Mouse (Mus musculus) c-Kit-positive CD71-positive TER-119-positive erythroid progenitor cells, embryonic 14.5 days (primary cell): ENCODE measurements around the gene Pik3r5.

ENCODE experiments used
- DNase-seq: peaks from one replicate; pipeline ENCODE4 v3.0.0-alpha.2; 2013; ENCODE audit warnings: low spot score

Pik3r5 gene

DNA sequence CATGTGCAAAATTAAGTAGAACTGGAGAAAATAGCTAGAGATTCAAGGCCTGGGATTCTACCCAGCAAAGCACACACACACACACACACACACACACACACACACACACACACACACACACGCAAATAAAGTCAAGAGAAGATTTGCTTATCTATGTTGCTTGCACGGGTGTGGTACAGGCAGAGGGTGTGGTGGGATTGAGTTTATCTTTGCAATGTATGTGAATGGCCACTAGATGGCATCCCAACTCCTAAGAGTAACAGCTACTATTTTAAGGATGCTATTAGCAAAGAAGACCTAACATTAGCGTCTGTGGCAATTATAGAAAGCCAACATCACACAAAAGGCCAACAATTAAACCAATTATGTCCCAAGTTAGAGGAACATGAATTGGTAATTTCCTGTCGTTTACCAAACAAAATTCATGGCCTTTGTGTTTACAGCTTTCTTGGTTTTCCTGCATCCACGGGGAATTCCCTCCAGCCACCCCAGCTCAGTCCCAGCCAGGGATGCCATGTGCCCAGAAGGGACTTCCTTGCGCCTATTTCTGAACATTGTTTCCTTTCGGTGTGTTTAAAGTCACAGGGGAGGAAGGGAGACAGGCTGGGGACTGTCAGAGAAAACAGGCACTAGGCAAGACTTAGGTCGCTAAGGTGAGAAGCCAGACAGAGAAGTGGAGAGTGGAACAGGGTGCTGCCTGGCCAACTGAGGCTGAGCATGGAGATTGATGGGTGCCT lies 53.5 kb downstream of the Pik3r5 start:
- peak; percentile 70 for DNase-seq

DNA sequence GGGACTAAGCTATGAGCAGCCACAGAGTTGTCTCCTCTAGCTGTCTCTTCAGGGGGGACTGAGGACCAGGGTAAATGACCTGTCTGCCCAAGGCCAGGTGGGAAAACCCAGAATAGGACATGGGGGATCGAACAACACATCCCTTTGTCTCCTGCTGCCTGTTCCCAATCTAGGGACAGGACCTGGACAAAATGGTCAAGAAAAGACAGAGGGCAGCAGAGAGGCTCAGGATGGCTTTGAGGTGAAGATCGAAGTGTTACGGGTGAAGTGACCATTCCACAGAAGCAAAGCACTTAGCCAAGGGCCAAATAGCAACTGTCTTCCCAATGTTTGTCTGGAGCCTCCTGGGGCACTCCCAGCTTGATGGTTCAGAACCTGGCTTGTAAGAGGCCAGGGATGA lies 54.2 kb downstream of the Pik3r5 start:
- DNase-seq = no peak

DNA sequence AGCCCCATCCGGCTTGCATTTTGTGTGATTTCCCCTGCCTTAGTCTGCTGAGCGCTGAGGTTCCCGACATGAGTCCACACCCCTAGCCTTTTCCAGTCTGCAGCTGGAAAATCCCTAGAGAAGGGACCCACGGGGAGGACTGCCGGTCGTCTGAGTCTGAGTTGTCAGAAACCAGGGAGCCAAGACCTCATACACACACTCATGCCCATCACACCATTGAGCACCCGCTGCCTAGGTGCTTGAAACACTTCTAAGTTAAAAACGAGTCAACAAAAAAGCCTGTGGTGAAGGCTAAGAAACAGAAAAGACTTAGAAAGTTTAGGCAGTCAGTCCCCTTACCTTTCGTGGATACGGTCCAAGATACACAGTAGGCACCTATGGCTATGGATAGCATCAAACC lies 55.8 kb downstream of the Pik3r5 start:
- no peak for DNase-seq

DNA sequence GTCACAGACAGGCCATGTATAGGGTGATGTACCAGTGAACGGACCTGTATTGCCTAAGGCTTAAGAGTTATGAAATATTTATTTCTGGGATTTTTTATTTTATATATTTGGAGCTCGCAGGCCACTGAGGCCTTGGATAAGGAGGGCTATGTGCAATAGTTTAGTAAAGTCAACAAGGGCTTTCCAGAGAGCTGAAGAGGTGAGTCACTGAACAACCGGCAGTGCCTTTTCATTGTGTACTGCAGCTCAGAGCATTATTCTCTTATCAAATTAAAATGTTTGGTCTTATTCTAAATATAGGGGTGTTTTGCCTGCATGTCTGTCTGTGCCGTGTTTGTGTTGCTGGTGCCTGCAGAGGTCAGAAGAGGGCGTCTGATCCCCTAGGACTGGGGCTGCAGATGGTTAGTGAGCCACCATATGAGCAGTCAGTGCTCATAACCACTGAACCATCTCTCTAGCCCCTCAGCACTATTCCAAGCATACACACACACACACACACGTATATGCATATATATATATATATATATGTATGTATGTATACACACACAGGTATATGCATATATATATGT lies 56.4 kb downstream of the Pik3r5 start:
- no peak for DNase-seq

DNA sequence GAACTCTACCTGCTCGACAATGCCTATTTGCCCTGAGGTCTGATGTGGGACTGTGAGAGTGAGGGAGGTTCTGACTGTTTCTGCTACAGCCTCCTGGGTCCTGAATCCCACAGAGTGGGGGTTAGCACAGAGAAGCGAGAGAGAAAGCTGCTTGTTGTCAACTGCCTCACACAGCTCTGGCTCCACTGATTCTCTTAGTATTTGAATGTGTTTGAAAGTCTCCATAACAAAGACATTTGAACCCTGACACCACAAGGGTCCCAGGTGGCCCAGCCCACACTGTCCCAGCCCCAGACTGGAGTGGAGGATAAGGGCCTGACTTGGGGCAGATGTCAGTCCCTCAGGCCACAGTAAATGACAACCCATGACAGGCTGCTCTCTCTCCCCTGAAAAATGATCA lies 57.3 kb downstream of the Pik3r5 start:
- DNase-seq = no peak

DNA sequence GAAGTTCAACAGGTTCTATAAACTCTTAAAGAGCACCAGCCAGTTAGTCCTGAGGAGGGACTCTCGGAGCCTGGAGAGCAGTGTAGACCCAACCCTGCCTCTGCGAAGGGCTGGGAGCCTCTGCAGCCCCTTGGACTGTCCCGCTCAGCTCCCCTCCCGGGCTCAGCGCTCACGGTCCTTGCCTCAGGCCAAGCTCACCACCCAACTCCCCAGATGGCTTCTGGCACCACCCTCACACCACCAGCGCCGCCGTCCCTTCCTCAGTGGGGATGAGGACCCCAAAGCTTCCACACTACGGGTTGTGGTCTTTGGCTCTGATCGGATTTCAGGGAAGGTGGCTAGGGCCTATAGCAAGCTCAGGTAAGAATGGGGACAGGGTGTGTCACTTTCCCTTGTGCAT lies 60.7 kb downstream of the Pik3r5 start:
- DNase-seq = no peak

DNA sequence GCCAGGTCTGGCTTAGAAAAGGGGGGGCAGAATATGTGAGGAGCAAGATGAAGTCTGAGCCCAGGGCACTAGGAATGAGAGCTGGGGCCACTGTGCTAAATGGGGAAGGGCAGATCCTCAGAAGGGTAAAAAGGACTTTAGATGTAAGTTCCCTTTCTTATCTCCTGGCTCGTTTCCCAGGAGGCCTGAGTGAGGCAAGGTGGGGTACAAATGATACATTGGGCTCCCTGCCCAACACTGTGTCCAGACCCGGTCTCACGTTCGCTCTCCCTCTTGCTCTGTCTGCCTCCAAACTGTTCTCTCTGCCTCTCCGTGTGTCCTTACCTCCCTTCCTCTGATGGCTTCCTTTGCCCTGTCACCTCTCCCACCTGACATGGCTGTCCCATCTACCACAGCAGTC lies 61.8 kb downstream of the Pik3r5 start:
- no peak for DNase-seq

DNA sequence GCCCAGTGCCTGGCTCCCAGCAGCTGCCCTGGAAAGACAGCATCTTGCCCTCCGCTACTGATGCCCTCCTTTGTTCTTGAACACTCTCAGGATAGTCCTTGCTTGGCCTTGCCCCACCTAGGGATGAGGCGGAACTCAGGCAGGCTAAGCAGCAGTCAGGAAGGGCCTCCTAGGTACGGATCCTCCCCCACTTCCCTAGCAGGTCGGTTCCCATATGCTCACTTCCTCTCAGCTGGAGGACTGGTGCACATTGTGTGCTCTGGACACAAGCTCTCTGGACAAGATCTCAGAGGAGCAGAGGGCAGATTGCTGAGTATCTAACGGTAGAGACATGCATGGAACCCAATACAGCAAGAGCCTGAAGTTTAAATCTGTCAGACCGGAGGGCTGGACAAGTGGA lies 65.2 kb downstream of the Pik3r5 start:
- no peak for DNase-seq

DNA sequence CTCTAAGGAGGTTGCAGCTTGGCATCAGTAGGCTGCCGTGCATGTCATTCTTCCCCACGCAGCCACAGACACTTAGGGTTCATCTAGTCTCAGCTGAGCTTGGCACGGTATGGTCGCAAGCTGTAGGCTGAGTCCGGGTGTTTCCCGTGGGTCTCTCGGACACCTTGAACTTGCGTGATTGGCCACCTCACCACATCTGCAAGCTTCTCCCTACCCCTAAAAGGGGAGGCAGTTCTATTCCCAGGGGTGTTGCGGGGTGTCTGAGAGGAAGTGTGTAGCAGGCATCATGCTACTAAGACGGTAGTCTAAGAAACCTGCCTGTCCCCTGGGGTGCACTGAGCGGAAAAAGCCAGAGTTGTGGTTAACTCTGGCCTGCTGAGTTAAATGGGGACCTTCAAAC lies 66.6 kb downstream of the Pik3r5 start:
- no peak for DNase-seq

DNA sequence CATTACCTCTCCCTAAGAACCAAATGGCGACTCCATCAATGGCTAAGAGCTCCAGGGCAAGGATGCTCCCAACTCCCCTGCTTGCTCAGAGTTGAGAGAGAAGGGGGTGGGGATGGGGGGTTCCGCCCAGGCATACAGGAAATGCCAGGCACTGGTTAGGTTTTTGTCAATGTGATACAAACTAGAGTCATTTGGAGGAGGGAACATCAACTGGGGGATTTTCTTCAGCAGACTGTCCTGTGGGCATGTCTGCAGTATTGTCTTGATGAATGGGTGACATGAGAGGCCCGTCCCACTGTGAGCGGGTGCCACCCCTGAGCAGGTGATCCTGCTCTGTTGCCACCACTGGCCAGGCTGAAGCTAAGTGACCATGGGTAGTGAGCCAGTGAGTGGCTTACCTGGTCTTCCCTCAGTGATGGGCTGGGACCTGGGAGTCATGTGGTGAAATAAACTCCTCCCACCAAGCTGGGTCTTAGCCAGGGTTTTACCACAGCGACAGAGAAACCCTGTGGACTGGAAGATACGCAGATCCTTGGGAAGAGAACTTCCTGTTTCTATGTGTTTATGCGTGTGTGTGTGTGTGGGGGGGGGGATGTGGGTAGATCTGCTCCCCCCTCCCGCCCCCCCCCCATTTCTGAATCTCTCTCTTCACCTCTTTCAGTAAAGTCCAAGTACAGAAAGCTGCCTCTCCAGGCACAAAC lies 67.2 kb downstream of the Pik3r5 start:
- DNase-seq = no peak

DNA sequence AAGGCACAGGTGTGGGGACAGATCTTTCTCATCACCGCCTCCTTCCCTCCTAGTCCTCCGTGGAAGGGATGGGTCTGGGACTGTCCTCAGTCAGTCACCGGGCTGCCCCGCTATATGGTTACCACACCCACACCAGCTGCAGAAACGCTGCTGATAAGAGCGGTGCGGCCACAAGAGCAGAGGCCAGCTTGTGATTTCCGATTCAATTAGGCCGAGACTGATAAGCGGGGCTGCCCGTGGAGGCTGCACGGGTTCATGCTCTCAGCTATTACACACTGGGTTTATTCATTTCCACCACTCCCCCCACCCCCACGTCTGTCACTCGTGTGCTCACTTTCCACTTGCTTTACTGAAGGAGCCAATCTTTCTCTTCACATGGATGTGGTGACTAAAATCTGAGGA lies 69.0 kb downstream of the Pik3r5 start:
- peak; percentile 29 for DNase-seq

DNA sequence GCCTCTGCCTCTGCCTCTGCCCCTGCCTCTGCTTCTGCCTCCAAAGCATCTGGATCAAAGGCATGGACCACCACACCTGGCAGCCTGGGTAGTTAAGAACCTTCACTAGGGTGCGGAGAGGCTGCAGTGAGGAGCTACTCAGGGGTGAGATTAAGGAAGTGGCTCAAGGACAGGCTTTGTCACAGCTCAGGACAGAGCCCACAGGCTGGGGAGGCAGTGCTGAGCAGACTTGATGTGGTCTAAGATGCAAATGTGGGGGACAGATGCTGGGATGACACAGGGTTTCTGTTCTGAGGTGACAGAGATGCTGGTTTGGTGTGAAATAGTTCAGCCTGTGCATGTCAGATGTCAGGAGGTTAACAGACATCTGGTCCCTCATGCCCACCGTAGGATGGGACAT lies 70.5 kb downstream of the Pik3r5 start:
- no peak for DNase-seq

DNA sequence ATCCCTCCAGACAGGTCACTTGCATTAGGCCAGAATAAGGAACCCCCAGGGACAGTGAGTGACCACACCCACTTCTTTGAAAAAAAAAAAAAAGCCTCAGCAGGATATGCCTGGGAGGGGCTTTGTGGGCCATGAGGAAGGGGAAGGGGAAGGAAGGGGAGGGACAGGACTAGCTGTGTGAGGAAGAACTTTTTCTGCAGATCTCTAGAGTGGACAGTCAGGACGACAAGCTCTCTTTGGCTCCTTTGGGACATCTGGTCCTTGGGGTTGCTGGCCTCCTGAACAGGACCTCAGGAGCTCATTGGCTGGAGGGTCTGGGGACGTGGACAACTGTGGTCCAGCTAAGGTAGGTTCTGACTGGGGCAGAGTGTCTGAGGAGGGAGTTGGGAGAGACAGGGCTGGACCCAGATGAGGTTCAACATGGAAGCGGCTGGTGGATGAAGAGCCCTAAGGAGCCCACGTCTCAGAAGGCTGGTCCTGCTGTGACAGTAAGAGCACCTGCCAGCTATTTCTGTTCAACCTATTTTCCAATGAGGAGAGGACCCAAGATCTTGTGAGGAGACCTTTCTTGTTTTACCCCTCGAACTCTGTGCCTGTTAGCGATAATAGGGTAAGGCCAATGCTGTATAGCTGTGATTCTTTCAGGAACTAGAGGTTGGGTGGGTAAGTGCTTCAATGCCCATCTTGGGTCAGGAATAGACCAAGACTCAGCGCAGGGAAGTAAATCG lies 71.1 kb downstream of the Pik3r5 start, which contains the start of gene Pik3r6:
Gene Pik3r6 (plus strand): TSS at position 118 of the 728 bp plus-strand sequence.
- DNase-seq = no peak

DNA sequence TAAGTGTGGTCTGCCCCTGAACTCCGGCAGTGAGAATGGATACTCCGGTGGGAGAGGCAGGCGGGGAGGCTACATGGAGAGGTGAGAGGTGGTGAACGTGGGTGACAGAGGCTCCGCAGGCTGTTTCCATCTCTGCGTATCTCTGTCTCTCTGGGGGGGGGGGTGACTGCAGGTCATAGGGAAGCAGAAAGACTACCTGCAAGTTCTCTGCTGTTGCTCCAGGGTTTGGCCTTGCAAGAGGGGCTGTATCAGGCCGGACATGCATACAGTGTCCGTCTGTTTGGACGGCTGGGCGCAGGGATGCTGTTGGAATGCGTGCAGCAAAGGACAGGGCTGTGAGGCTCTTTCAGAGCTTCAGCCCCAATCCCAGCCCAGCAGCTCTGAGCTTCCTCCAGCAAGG lies 73.0 kb downstream of the Pik3r5 start:
- no peak for DNase-seq

DNA sequence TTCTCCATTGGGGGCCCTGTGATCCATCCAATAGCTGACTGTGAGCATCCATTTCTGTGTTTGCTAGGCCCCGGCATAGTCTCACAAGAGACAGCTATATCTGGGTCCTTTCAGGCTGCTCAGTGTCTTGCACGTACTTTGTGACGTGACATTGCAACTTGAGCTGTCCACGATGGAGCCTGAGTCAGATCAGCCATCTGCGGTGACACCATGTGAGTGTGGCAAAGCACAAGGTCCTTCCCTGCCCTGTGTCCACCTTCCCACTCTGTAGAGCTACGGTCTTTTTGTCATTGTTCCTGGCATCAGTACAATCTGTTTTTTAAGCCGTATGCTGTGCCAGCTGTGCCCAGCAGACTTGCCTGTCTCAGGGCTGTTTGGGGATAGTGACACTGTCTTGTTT lies 75.3 kb downstream of the Pik3r5 start:
- DNase-seq = no peak

DNA sequence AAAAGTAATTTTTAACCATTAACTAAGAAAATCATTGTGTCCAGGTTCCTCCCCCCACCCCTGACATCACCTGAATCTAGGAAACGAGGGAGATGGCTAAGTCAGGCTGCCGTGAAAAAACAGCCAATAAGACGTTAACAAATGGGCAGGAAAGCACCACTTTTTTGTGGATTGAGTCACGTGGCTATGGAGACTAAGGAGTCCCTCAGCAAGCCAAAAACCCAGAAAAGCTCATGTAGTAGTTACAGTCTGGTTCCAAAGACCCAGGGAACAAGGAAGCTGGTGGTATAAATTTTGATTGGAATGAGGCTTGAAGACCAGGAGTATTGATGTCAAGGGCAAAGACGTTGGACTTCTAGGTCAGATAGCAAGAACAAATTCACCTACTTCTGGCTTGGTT lies 76.7 kb downstream of the Pik3r5 start:
- DNase-seq = no peak

DNA sequence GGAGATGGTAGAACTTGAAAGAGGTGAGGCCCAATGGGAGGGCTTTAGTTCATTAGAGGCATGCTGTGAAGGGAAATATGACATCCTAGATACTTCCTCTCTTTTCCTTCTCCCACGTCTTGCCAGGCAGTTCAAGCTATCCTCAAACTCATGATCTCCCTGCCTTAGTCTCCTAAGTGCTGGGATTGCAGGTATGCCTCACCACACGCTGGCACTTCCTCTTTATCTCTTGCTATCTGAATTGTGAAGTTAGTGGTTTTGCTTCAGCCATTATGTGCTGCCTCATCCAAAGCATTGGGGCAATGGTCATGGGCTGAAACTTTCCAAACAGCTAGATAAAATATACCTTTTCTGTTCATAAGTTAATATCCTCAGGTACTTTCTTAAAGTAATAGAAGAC lies 77.3 kb downstream of the Pik3r5 start:
- DNase-seq = no peak

DNA sequence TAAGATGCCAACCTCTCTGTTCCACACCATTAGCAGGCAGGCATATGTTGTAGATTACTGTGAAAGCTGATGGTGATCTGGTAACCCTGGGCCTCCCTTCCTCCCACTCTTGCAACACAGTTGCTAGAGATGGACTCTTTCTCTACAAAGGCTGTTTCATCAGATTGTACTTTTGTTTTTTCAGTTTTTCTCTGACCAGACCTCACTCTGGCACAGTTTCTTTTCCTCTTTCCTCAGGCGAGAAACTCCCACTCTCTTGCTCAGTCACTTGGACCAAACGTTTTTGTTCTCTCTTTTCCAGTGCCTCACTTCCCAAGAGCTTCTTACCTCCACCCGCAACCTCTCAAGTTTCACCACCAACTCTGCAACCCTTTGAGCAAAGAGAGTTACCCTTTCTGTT lies 82.0 kb downstream of the Pik3r5 start:
- no peak for DNase-seq

DNA sequence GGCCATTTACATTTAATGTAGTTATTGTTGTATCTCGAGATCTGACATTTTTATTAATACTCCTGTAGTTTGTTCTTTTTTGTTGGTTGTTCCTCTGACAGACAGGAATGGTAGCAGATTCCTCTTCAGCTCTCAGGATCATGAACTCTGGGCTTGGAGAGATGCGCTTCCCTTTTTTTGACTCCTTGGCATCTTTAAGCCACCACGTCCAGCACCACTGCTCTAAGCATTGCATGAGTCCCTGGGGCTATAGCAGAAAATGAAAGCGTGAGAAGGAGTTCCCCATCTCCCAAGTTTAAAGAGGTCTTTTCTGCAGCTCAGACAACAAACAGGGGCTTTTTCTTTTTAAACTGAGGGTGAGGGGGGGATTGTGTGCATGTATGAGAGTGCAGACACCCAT lies 87.4 kb downstream of the Pik3r5 start:
- no peak for DNase-seq

DNA sequence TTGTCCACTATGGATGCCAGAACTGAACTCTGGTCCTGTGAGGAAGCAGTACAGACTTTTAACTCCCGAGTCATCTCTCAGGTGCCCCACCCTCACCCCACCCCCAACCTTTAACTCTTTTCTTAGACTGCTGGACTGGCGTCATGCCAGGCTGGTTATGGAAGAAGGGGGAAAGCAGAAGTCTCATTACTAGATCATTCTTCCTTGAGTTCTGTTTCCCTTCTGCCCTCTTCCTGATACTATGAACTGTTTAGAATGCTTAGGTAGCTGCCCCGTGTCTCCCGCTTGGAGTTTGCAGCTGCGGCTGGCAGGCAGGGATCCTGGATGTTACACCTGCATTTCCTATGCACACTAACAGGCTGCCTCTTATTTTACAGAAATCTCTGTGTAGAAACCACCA lies 87.9 kb downstream of the Pik3r5 start:
- no peak for DNase-seq

DNA sequence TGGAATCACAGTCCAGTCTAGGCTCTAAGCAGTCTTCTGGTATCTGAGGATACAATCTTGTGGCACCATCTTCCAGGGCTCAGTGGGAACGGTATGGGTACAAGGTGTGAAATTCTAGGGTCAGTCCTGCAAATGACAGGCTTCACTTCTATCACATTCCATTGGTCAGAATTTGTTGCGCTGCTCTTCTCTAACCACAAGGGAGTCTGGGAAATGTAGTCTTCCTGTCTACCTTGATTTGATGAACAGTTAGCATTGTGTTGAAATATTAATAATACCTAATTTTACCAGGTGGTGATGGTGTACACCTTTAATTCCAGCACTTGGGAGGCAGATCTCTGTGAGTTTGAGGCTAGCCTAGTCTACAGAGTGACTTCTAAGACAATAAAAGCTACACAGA lies 88.5 kb downstream of the Pik3r5 start:
- no peak for DNase-seq

DNA sequence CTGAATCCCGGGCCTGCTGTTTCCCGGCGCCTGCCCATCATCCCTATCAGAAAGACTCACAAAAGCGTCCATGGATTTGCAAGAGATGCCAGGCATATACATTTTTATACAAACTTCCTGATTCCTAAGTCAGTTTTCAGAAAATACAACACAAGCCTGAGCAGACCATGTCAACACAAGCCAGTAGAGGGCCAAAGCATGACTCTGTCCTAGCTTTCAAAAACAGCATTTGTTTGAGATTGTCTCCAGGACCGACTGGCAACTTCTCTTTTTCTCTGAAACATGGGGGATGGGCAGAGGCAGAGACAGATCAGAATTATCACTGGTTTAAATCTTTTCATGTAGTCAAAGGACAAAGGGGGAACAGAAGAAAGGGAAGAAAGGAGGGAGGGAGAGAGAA lies 89.4 kb downstream of the Pik3r5 start:
- DNase-seq = no peak

DNA sequence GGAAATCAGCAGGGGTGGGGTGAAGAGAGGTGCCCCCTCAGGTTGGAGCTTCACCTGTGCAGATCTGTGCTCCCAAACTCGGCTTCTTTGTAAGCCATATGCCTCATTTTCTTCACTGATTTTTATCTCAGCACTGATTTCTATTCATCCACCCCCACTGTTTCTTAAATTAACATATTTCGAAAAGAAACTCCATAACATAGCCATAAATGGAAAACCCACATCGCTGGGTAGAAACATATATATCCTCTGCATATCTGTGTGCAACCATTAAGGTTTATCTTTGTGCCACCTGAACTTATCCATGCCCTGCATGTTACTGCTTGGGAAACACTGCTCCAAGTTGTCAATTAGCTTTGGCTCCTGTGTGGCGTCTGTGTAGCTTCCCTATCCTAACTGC lies 94.5 kb downstream of the Pik3r5 start:
- no peak for DNase-seq
